Mouse (Mus musculus): ENCODE results near the gene Prickle1. TPM values are rescaled to one million over a fixed set of nuclear protein-coding genes. Genes with fewer than 3 reads are reported as not detected.

Prickle1 gene
- polyA plus RNA-seq, 1 experiment from 2014 or later = 2.5 TPM

DNA sequence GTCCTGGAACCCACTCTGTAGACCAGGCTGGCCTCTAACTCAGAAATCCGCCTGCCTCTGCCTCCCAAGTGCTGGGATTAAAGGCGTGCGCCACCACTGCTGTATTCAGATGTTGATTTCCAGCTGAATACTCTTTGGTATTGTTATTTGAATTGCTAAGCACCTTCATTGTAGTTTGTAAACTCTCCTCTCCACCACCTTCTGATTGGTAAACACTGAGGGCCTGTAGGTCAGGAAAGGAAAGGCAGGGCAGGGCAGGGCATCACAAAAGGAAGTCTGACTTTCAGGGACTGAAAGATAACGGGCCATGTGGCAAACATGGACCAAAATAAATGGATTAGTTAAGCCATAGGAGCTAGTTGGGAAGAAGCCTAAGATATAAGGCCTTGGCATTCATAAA is 106.1 kb downstream of the Prickle1 start:
- Histone ChIP-seq H3K36me3 (replicated peaks; ENCODE audit: insufficient read depth, low read length) (0 out of 2 replicates have a peak, but pooled peaks cover 6% of the 10 kb centered on the region), H3K4me1 (ENCODE audit: insufficient read depth) (peaks cover 5% of the 10 kb centered on the region), H3K4me3 (ENCODE audit: low read depth, low read length) (no peak overlapping the region), H3K4me2 (ENCODE audit: low read depth, low read length) (no peak overlapping the region), H3K9ac (replicated peaks) (no peak overlapping the region), H3K9me3 (ENCODE audit: low read length) (no peaks in the 10 kb centered on the region), H3K27me3 (ENCODE audit: insufficient read depth, low read length) (no peaks in the 10 kb centered on the region), H3K27ac (ENCODE audit: low read depth) (no peak overlapping the region)
- DNase-seq (no peak), ATAC-seq (no peak)
- 83% methylated on average over 4 of the region's 4 CpGs for WGBS (ENCODE audit: insufficient replicate concordance)
- TF ChIP-seq CTCF (IDR thresholded peaks at IDR 0.05; ENCODE audit: low read depth) (no peak), EP300 (IDR thresholded peaks at IDR 0.05; ENCODE audit: low read depth) (no peak)

DNA sequence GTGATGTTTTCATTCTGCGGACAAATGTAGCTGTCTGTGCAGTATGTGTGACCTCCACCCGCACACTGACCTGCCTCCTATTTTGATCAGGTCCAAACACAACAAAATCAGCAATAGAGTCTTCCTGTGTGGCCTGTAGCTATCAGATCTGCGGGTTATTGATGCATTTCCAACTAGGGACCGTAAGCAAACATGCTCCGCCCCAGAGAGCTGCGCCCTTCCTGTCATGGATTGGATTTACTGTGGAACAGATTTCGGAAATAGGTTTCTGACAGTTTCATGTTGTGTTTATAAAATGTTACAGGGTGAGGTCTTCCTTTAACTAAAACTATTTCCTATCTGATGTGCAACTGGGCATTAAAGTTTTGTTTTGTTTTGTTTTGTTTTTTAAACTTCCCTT is 109.6 kb downstream of the Prickle1 start:
- H3K27me3 ChIP-seq (ENCODE audit: insufficient read depth, low read length) = no peaks in the 10 kb centered on the region
- TF ChIP-seq CTCF (IDR thresholded peaks at IDR 0.05; ENCODE audit: low read depth) (no peak), EP300 (IDR thresholded peaks at IDR 0.05; ENCODE audit: low read depth) (no peak)
- no peak for ATAC-seq
- H3K9ac ChIP-seq (replicated peaks) = no peak overlapping the region
- H3K9me3 ChIP-seq (ENCODE audit: low read length) = no peaks in the 10 kb centered on the region
- H3K36me3 ChIP-seq (replicated peaks; ENCODE audit: insufficient read depth, low read length) = 0 out of 2 replicates have a peak, but pooled peaks cover 8% of the 10 kb centered on the region
- H3K4me3 ChIP-seq (ENCODE audit: low read depth, low read length) = no peak overlapping the region
- no peaks in the 10 kb centered on the region for H3K4me1 ChIP-seq (ENCODE audit: insufficient read depth)
- no peak for DNase-seq
- no peak overlapping the region for H3K27ac ChIP-seq (ENCODE audit: low read depth)
- 77% methylated on average over 7 of the region's 7 CpGs for WGBS (ENCODE audit: insufficient replicate concordance)
- H3K4me2 ChIP-seq (ENCODE audit: low read depth, low read length) = no peak overlapping the region

DNA sequence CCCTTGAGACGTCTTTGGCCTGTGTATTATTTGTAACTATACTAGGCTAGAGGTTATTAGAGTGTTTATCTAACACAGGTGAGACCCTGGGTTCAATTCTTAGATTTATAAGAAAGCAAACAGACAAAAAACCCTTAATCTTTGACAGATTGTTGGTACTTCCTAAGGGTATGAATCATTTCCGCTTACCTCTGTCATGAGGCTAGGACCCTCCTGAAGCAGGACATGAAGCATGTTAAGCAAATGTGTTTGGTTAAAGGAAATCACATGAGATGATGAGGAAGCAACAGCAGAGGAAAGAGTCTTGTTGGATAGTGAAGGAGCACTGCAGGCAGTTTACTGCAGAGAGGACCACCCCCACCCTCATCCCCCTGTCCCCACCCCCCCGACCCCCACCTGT is 110.4 kb downstream of the Prickle1 start:
- H3K27ac ChIP-seq (ENCODE audit: low read depth) = no peak overlapping the region; the same call in 1 of the 2 replicates
- 65% methylated on average over 3 of the region's 3 CpGs for WGBS (ENCODE audit: insufficient replicate concordance)
- no peaks in the 10 kb centered on the region for H3K4me1 ChIP-seq (ENCODE audit: insufficient read depth)
- TF ChIP-seq CTCF (IDR thresholded peaks at IDR 0.05; ENCODE audit: low read depth) = no peak
- TF ChIP-seq EP300 (IDR thresholded peaks at IDR 0.05; ENCODE audit: low read depth) = 0 out of 2 replicates have a peak, but pooled peaks have one; percentile 11
- ATAC-seq (no peak), DNase-seq (no peak)
- no peak overlapping the region for H3K4me3 ChIP-seq (ENCODE audit: low read depth, low read length)
- no peak overlapping the region for H3K9ac ChIP-seq (replicated peaks)
- no peaks in the 10 kb centered on the region for H3K9me3 ChIP-seq (ENCODE audit: low read length)
- no peaks in the 10 kb centered on the region for H3K27me3 ChIP-seq (ENCODE audit: insufficient read depth, low read length)
- 0 out of 2 replicates have a peak, but pooled peaks cover 8% of the 10 kb centered on the region for H3K36me3 ChIP-seq (replicated peaks; ENCODE audit: insufficient read depth, low read length)
- H3K4me2 ChIP-seq (ENCODE audit: low read depth, low read length) = no peak overlapping the region

DNA sequence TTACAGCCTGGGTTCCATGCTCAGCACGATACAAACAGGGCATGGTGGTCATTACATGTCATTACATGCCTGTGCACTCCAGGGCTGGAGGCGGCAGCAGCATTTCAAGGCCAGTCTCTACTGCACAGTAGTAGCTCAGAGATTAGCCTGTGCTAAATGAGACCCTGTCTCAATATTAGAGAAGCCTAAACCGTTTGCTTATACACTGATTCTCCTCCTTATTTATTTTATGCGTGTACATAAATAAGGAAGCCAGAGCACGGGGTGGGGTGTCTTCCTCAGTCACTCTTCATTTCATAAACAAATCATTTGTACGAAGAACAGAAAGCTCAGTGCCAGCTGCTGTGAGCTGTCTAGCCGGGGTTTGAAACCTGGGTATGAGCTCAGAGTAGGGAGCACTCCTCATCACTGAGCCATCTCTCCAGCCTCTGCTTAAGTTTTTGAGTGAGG is 111.4 kb downstream of the Prickle1 start:
- no peaks in the 10 kb centered on the region for H3K27me3 ChIP-seq (ENCODE audit: insufficient read depth, low read length)
- DNase-seq (no peak), ATAC-seq (no peak)
- TF ChIP-seq EP300 (IDR thresholded peaks at IDR 0.05; ENCODE audit: low read depth) (no peak), CTCF (IDR thresholded peaks at IDR 0.05; ENCODE audit: low read depth) (peak; percentile 23; the same call in 1 of the 2 replicates)
- 78% methylated on average over 7 of the region's 7 CpGs for WGBS (ENCODE audit: insufficient replicate concordance)
- H3K36me3 ChIP-seq (replicated peaks; ENCODE audit: insufficient read depth, low read length) = 0 out of 2 replicates have a peak, but pooled peaks cover 3% of the 10 kb centered on the region
- no peak overlapping the region for H3K9ac ChIP-seq (replicated peaks)
- H3K4me2 ChIP-seq (ENCODE audit: low read depth, low read length) = no peak overlapping the region
- no peak overlapping the region for H3K27ac ChIP-seq (ENCODE audit: low read depth)
- no peak overlapping the region for H3K4me3 ChIP-seq (ENCODE audit: low read depth, low read length)
- no peaks in the 10 kb centered on the region for H3K4me1 ChIP-seq (ENCODE audit: insufficient read depth)
- H3K9me3 ChIP-seq (ENCODE audit: low read length) = no peaks in the 10 kb centered on the region

DNA sequence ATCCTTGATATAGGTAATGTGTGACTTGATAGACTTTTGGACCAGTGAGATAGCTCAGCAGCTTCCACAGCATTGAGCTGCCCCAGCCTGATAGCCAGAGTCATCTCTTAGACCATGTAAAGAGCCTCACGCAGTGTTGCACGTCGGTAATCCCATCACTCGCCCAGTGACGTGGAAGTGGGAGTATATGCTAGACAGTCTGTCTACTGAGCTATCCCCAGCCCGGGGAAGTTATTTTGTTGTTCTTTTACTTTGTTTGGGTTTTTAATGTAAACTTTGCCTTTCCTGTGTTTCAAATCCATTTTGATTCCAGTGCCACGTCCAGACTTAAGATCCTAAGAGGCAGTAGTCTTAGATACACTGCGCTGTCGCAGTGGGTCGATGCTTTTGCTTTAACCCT is 114.6 kb downstream of the Prickle1 start:
- TF ChIP-seq EP300 (IDR thresholded peaks at IDR 0.05; ENCODE audit: low read depth) = no peak
- no peak for ATAC-seq
- no peaks in the 10 kb centered on the region for H3K4me1 ChIP-seq (ENCODE audit: insufficient read depth)
- no peaks in the 10 kb centered on the region for H3K9me3 ChIP-seq (ENCODE audit: low read length)
- 83% methylated on average over 10 of the region's 10 CpGs for WGBS (ENCODE audit: insufficient replicate concordance)
- H3K36me3 ChIP-seq (replicated peaks; ENCODE audit: insufficient read depth, low read length) = 0 out of 2 replicates have a peak, but pooled peaks cover 3% of the 10 kb centered on the region
- H3K4me3 ChIP-seq (ENCODE audit: low read depth, low read length) = no peak overlapping the region
- no peak overlapping the region for H3K27ac ChIP-seq (ENCODE audit: low read depth)
- no peak overlapping the region for H3K9ac ChIP-seq (replicated peaks)
- no peaks in the 10 kb centered on the region for H3K27me3 ChIP-seq (ENCODE audit: insufficient read depth, low read length)
- no peak overlapping the region for H3K4me2 ChIP-seq (ENCODE audit: low read depth, low read length)
- no peak for DNase-seq

DNA sequence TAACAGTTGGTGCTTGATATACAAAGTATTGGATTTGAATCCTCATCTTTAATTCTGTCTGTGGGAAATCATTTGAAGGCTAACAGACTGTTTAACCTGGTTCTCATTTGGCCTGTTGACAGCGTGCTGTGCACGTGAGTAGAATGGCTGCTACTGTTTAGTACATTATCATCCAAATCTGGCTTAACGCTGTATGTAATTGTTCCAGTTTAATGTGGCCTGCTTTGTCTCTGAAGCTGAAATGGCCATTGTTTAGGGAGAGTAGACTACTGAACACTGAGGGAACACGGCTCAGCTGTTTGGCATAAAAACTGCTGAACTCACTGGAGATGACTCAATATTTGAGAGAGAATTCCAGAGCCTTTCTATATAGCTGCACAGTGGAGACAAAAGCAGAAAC is 116.2 kb downstream of the Prickle1 start:
- H3K27me3 ChIP-seq (ENCODE audit: insufficient read depth, low read length) = no peaks in the 10 kb centered on the region
- no peak for TF ChIP-seq CTCF (IDR thresholded peaks at IDR 0.05; ENCODE audit: low read depth)
- TF ChIP-seq EP300 (IDR thresholded peaks at IDR 0.05; ENCODE audit: low read depth) = no peak
- H3K4me1 ChIP-seq (ENCODE audit: insufficient read depth) = no peaks in the 10 kb centered on the region
- no peak overlapping the region for H3K9ac ChIP-seq (replicated peaks)
- 0 out of 2 replicates have a peak, but pooled peaks cover 3% of the 10 kb centered on the region for H3K36me3 ChIP-seq (replicated peaks; ENCODE audit: insufficient read depth, low read length)
- ATAC-seq = no peak
- H3K4me2 ChIP-seq (ENCODE audit: low read depth, low read length) = no peak overlapping the region
- H3K4me3 ChIP-seq (ENCODE audit: low read depth, low read length) = no peak overlapping the region
- DNase-seq = no peak
- H3K9me3 ChIP-seq (ENCODE audit: low read length) = no peaks in the 10 kb centered on the region
- H3K27ac ChIP-seq (ENCODE audit: low read depth) = no peak overlapping the region
- 88% methylated on average over 4 of the region's 4 CpGs for WGBS (ENCODE audit: insufficient replicate concordance)
